Mouse (Mus musculus) heart, adult 11 months (tissue): ENCODE results near the gene Nkg7.

Source experiments
- DNase-seq: peaks from one replicate; pipeline ENCODE4 v3.0.0; 2022

Gene Nkg7

GRCm38 (mm10) chr7:43448246-43448645 is 11.4 kb downstream of the Nkg7 start:
- no peak for DNase-seq

GRCm38 (mm10) chr7:43449811-43450210 is 12.9 kb downstream of the Nkg7 start:
- no peak for DNase-seq

- no peak for DNase-seq
Observed at GRCm38 (mm10) chr7:43451726-43452125, 14.9 kb downstream of the Nkg7 start.

GRCm38 (mm10) chr7:43452609-43453008 is 15.7 kb downstream of the Nkg7 start:
- DNase-seq: no peak

GRCm38 (mm10) chr7:43453599-43454355 is 16.9 kb downstream of the Nkg7 start:
- DNase-seq: no peak

GRCm38 (mm10) chr7:43454371-43454770 is 17.5 kb downstream of the Nkg7 start:
- no peak for DNase-seq

- DNase-seq: no peak
Observed at GRCm38 (mm10) chr7:43462851-43463250, 26.0 kb downstream of the Nkg7 start, which contains the start of gene Vsig10l. Vsig10l (plus strand) TSS chr7:43463151.

GRCm38 (mm10) chr7:43463976-43464375 is 27.1 kb downstream of the Nkg7 start:
- DNase-seq: no peak

GRCm38 (mm10) chr7:43464864-43465343 is 28.0 kb downstream of the Nkg7 start:
- DNase-seq: peak; percentile 95

- DNase-seq: peak; percentile 99
Observed at GRCm38 (mm10) chr7:43465344-43466098, 28.6 kb downstream of the Nkg7 start.

GRCm38 (mm10) chr7:43466099-43466694 is 29.3 kb downstream of the Nkg7 start:
- peak; percentile 98 for DNase-seq

- DNase-seq: no peak
Observed at GRCm38 (mm10) chr7:43470373-43470772, 33.5 kb downstream of the Nkg7 start.

- no peak for DNase-seq
Observed at GRCm38 (mm10) chr7:43475706-43476105, 38.8 kb downstream of the Nkg7 start.

- DNase-seq: no peak
Observed at GRCm38 (mm10) chr7:43476376-43476775, 39.5 kb downstream of the Nkg7 start.

- DNase-seq: no peak
Observed at GRCm38 (mm10) chr7:43481191-43481590, 44.3 kb downstream of the Nkg7 start.

- DNase-seq: no peak
Observed at GRCm38 (mm10) chr7:43482090-43482716, 45.3 kb downstream of the Nkg7 start.

- DNase-seq: peak; percentile 75
Observed at GRCm38 (mm10) chr7:43483236-43483635, 46.4 kb downstream of the Nkg7 start.
